In genomic region chr17:78894991-78895390, GRCm38 (mm10) we compare ENCODE assay signal across 20 mouse cellular contexts. TPM values are rescaled to one million over a fixed set of nuclear protein-coding genes. Genes with fewer than 3 reads are reported as not detected.
A peak's percentile ranks its signal among the peaks of the same experiment; 100 is the strongest.
DNase-seq lines count a peak whose midpoint lies in the region; ATAC-seq and TF ChIP-seq lines count a peak whose summit lies in the region.
"Had no signal": no experiment of that assay in that cellular context is flagged by ENCODE, and none has a peak within 500 bp of the region (broad histone marks: within the 10 kb centered on the region; RNA-seq: fewer than 3 reads in every experiment).

No protein-coding gene starts in this region.

- no peak for ATAC-seq in heart, embryonic 15.5 days (replicated peaks; ENCODE audit: insufficient number of reproducible peaks, insufficient read depth, low FRiP score, low read depth)
- ATAC-seq in lung, embryonic 14.5 days (ENCODE audit: insufficient read depth) = no peak; the same call in 1 of the 2 replicates
- ATAC-seq in embryonic facial prominence, embryonic 14.5 days (ENCODE audit: low read depth) = no peak
- ATAC-seq: inflammation-experienced regulatory T-cells, adult 6 months; midbrain, embryonic 16.5 days had no signal

- WGBS in heart, embryonic 15.5 days = 71% methylated on average over 7 of the region's 7 CpGs
- WGBS in lung, embryonic 14.5 days = 72% methylated on average over 7 of the region's 7 CpGs
- 71% methylated on average over 7 of the region's 7 CpGs for WGBS in embryonic facial prominence, embryonic 14.5 days

- no peak overlapping the region for H3K9ac ChIP-seq in heart, embryonic 15.5 days
- H3K9ac ChIP-seq in lung, embryonic 14.5 days = no peak overlapping the region; the same call in 1 of the 2 replicates
- peak overlapping the region; percentile 73 for H3K9ac ChIP-seq in ES-Bruce4 (ENCODE audit: low read depth, poor library complexity, severe bottlenecking)
- 0 out of 2 replicates have a peak overlapping the region, but pooled peaks have one; percentile 11 for H3K9ac ChIP-seq in embryonic facial prominence, embryonic 14.5 days (ENCODE audit: low read depth, low read length)
- H3K9ac ChIP-seq: forebrain, postnatal 0 days; limb, embryonic 13.5 days had no signal

- H3K27ac ChIP-seq in heart, embryonic 15.5 days = no peak overlapping the region
- H3K27ac ChIP-seq in lung, embryonic 14.5 days (ENCODE audit: low read depth) = no peak overlapping the region
- no peak overlapping the region for H3K27ac ChIP-seq in ES-Bruce4 (ENCODE audit: insufficient read depth, low read length)
- no peak overlapping the region for H3K27ac ChIP-seq in embryonic facial prominence, embryonic 14.5 days (replicated peaks; ENCODE audit: low read depth, low read length)
- H3K27ac ChIP-seq: gastrocnemius, adult 2 months; hindbrain, embryonic 10.5 days had no signal

- no peaks in the 10 kb centered on the region for H3K9me3 ChIP-seq in heart, embryonic 15.5 days (replicated peaks)
- no peaks in the 10 kb centered on the region for H3K9me3 ChIP-seq in lung, embryonic 14.5 days (ENCODE audit: low read depth, low read length)
- H3K9me3 ChIP-seq in ES-Bruce4 (replicated peaks; ENCODE audit: control insufficient read depth, insufficient read depth, low read length, poor library complexity, severe bottlenecking) = no peaks in the 10 kb centered on the region
- no peaks in the 10 kb centered on the region for H3K9me3 ChIP-seq in embryonic facial prominence, embryonic 14.5 days (ENCODE audit: control insufficient read depth, low read length)
- H3K9me3 ChIP-seq: hindbrain, embryonic 10.5 days; limb, embryonic 13.5 days; megakaryocyte, embryonic 14.5 days had no signal

- DNase-seq in heart, postnatal 4 days = no peak
- no peak for DNase-seq in lung, embryonic 14.5 days
- no peak for DNase-seq in lung, postnatal 4 days
- DNase-seq in embryonic facial prominence, embryonic 14.5 days (ENCODE audit: low spot score) = no peak
- no peak for DNase-seq in thymus, adult 18-20 months
- DNase-seq: adrenal gland, adult 8-10 months; cerebellum, adult 11-12 months; cerebellum, postnatal 36 days had no signal

- peak overlapping the region; percentile 57; the same call in 1 of the 2 replicates for H3K4me2 ChIP-seq in heart, embryonic 15.5 days
- H3K4me2 ChIP-seq in lung, embryonic 14.5 days = peak overlapping the region; percentile 52; the same call in 1 of the 2 replicates
- H3K4me2 ChIP-seq in embryonic facial prominence, embryonic 14.5 days (ENCODE audit: low read depth, low read length) = peak overlapping the region; percentile 46

- TF ChIP-seq POLR2A in ES-Bruce4 (IDR thresholded peaks at IDR 0.05; ENCODE audit: insufficient read depth, low read length) = peak; percentile 15

- H3K36me3 ChIP-seq in heart, embryonic 15.5 days = no peaks in the 10 kb centered on the region
- no peaks in the 10 kb centered on the region for H3K36me3 ChIP-seq in lung, embryonic 14.5 days (ENCODE audit: insufficient read depth)
- H3K36me3 ChIP-seq in ES-Bruce4 (ENCODE audit: control insufficient read depth, insufficient read depth, low read length, poor library complexity, severe bottlenecking) = no peaks in the 10 kb centered on the region
- no peaks in the 10 kb centered on the region for H3K36me3 ChIP-seq in embryonic facial prominence, embryonic 14.5 days (ENCODE audit: control insufficient read depth, insufficient read depth, low read length)
- H3K36me3 ChIP-seq: hindbrain, embryonic 10.5 days; limb, embryonic 13.5 days had no signal

- TF ChIP-seq CTCF in lung, embryonic 14.5 days (IDR thresholded peaks at IDR 0.05; ENCODE audit: low read depth) = no peak
- TF ChIP-seq CTCF in ES-Bruce4 (IDR thresholded peaks at IDR 0.05; ENCODE audit: low read depth, low read length) = no peak

- no peak for TF ChIP-seq EP300 in ES-Bruce4 (IDR thresholded peaks at IDR 0.05; ENCODE audit: insufficient read depth, low read depth, low read length)

- H3K27me3 ChIP-seq in heart, embryonic 15.5 days = no peaks in the 10 kb centered on the region
- no peaks in the 10 kb centered on the region for H3K27me3 ChIP-seq in lung, embryonic 14.5 days (ENCODE audit: insufficient read depth, low read length)
- no peaks in the 10 kb centered on the region for H3K27me3 ChIP-seq in ES-Bruce4 (ENCODE audit: control insufficient read depth, insufficient read depth, low read length, poor library complexity, severe bottlenecking)
- H3K27me3 ChIP-seq in embryonic facial prominence, embryonic 14.5 days (replicated peaks; ENCODE audit: control insufficient read depth, insufficient read depth, low read length) = no peaks in the 10 kb centered on the region
- H3K27me3 ChIP-seq: limb, embryonic 13.5 days had no signal

- H3K4me3 ChIP-seq in heart, embryonic 15.5 days = no peak overlapping the region
- no peak overlapping the region for H3K4me3 ChIP-seq in lung, embryonic 14.5 days (ENCODE audit: low read depth, low read length)
- peak overlapping the region; percentile 93 for H3K4me3 ChIP-seq in ES-Bruce4 (ENCODE audit: low read depth, low read length)
- H3K4me3 ChIP-seq in embryonic facial prominence, embryonic 14.5 days (ENCODE audit: low read depth, low read length) = no peak overlapping the region
- H3K4me3 ChIP-seq: gastrocnemius, adult 2 months; hindbrain, embryonic 10.5 days had no signal

- peaks cover 7% of the 10 kb centered on the region; the same call in 1 of the 2 replicates for H3K4me1 ChIP-seq in heart, embryonic 15.5 days (replicated peaks)
- no peaks in the 10 kb centered on the region for H3K4me1 ChIP-seq in lung, embryonic 14.5 days (ENCODE audit: insufficient read depth)
- H3K4me1 ChIP-seq in ES-Bruce4 (ENCODE audit: control insufficient read depth, insufficient read depth, low read length) = no peaks in the 10 kb centered on the region
- no peaks in the 10 kb centered on the region for H3K4me1 ChIP-seq in embryonic facial prominence, embryonic 14.5 days (ENCODE audit: control insufficient read depth, insufficient read depth, low read length)
- H3K4me1 ChIP-seq: hindbrain, embryonic 10.5 days had no signal

RNA-seq across cellular contexts. Expression of gene Sult6b1, which starts 11.8 kb away (rescaled TPM):
- 0.14 and 0.16 TPM in 2 replicates for polyA plus RNA-seq in heart, embryonic 15.5 days (2015; fragmentation: Nextera tagmentation; extraction: Ambion mirVana)
- not detected for total RNA-seq in heart, postnatal 4 days (2021)
- polyA plus RNA-seq in lung, embryonic 14.5 days (2014; fragmentation: Nextera tagmentation; extraction: Ambion mirVana) = 0.16 and 0.17 TPM in 2 replicates
- polyA plus RNA-seq in ES-Bruce4 (2011; ENCODE audit: insufficient read depth, insufficient read length, low read depth, missing spikeins) = 6.8 and 7.8 TPM in 2 replicates
- polyA plus RNA-seq in embryonic facial prominence, embryonic 14.5 days (2014; fragmentation: Nextera tagmentation; extraction: Ambion mirVana) = 0.22 and 0.75 TPM in 2 replicates
- total RNA-seq: forebrain, postnatal 0 days; gastrocnemius, adult 2 months; granulocyte monocyte progenitor cell, adult 5-6 weeks had no signal
- polyA plus RNA-seq: forebrain, postnatal 0 days; limb, embryonic 13.5 days; liver, embryonic 16.5 days; stomach, embryonic 14.5 days had no signal

RNA-seq across cellular contexts. Expression of gene Eif2ak2, which starts 12.6 kb away (rescaled TPM):
- 9.7 and 11.8 TPM in 2 replicates for polyA plus RNA-seq in heart, embryonic 15.5 days (2015; fragmentation: Nextera tagmentation; extraction: Ambion mirVana)
- total RNA-seq in heart, postnatal 4 days (2021) = 10 to 100 TPM; 20.9 to 23.2 TPM
- polyA plus RNA-seq in lung, embryonic 14.5 days (2014; fragmentation: Nextera tagmentation; extraction: Ambion mirVana) = 8.4 and 9.2 TPM in 2 replicates
- 21.0 and 22.4 TPM in 2 replicates for polyA plus RNA-seq in ES-Bruce4 (2011; ENCODE audit: insufficient read depth, insufficient read length, low read depth, missing spikeins)
- polyA plus RNA-seq in embryonic facial prominence, embryonic 14.5 days (2014; fragmentation: Nextera tagmentation; extraction: Ambion mirVana) = 6.8 and 8.0 TPM in 2 replicates

RNA-seq across cellular contexts. Expression of gene Cebpzos, which starts 21.3 kb away (rescaled TPM):
- polyA plus RNA-seq in heart, embryonic 15.5 days (2015; fragmentation: Nextera tagmentation; extraction: Ambion mirVana) = 74.8 and 89.6 TPM in 2 replicates
- total RNA-seq in heart, postnatal 4 days (2021) = 10 to 100 TPM; 39.7 to 40.9 TPM
- polyA plus RNA-seq in lung, embryonic 14.5 days (2014; fragmentation: Nextera tagmentation; extraction: Ambion mirVana) = 77.4 and 85.6 TPM in 2 replicates
- 100 and 101 TPM in 2 replicates for polyA plus RNA-seq in ES-Bruce4 (2011; ENCODE audit: insufficient read depth, insufficient read length, low read depth, missing spikeins)
- polyA plus RNA-seq in embryonic facial prominence, embryonic 14.5 days (2014; fragmentation: Nextera tagmentation; extraction: Ambion mirVana) = 95.6 and 96.4 TPM in 2 replicates

RNA-seq across cellular contexts. Expression of gene Cebpz, which starts 41.9 kb away (rescaled TPM):
- 27.2 and 33.3 TPM in 2 replicates for polyA plus RNA-seq in heart, embryonic 15.5 days (2015; fragmentation: Nextera tagmentation; extraction: Ambion mirVana)
- 10 to 100 TPM; 19.3 to 20.6 TPM for total RNA-seq in heart, postnatal 4 days (2021)
- polyA plus RNA-seq in lung, embryonic 14.5 days (2014; fragmentation: Nextera tagmentation; extraction: Ambion mirVana) = 56.6 and 61.2 TPM in 2 replicates
- polyA plus RNA-seq in ES-Bruce4 (2011; ENCODE audit: insufficient read depth, insufficient read length, low read depth, missing spikeins) = 120 and 124 TPM in 2 replicates
- polyA plus RNA-seq in embryonic facial prominence, embryonic 14.5 days (2014; fragmentation: Nextera tagmentation; extraction: Ambion mirVana) = 53.3 and 54.7 TPM in 2 replicates

RNA-seq across cellular contexts. Expression of gene Ndufaf7, which starts 41.9 kb away (rescaled TPM):
- polyA plus RNA-seq in heart, embryonic 15.5 days (2015; fragmentation: Nextera tagmentation; extraction: Ambion mirVana) = 57.2 and 58.0 TPM in 2 replicates
- total RNA-seq in heart, postnatal 4 days (2021) = 10 to 100 TPM; 49.2 to 53.5 TPM
- polyA plus RNA-seq in lung, embryonic 14.5 days (2014; fragmentation: Nextera tagmentation; extraction: Ambion mirVana) = 57.6 and 59.3 TPM in 2 replicates
- polyA plus RNA-seq in ES-Bruce4 (2011; ENCODE audit: insufficient read depth, insufficient read length, low read depth, missing spikeins) = 54.5 and 64.2 TPM in 2 replicates
- 49.0 and 52.5 TPM in 2 replicates for polyA plus RNA-seq in embryonic facial prominence, embryonic 14.5 days (2014; fragmentation: Nextera tagmentation; extraction: Ambion mirVana)

Comparison
In these comparisons a context has a peak if more than half of its experiments do, and no peak if none do; other contexts are left out.
1. H3K9ac ChIP-seq: peak in ES-Bruce4 (single experiment) and embryonic facial prominence, embryonic 14.5 days (single experiment); none in heart, embryonic 15.5 days (single experiment) and lung, embryonic 14.5 days (single experiment).
2. Peak in every context shown above with its lines, with median percentiles within 50 percentile points of each other: H3K4me2 ChIP-seq.